Mouse (Mus musculus) cerebellum, adult 2 months (tissue): ENCODE data around the gene Prn. TPM values are rescaled to one million over a fixed set of nuclear protein-coding genes. Genes with fewer than 3 reads are reported as not detected.

ENCODE experiments used
- DNase-seq, 2 experiments: peaks; one replicate each; pipeline ENCODE4 v3.0.0; 2021
- H3K27ac ChIP-seq: fragments of 200-500 bp; 2 replicates; pipeline ENCODE4 v1.5.1; 2012; ENCODE audit warnings: low read length, control low read depth, inconsistent platforms; ENCODE audit not compliant: insufficient read depth
- H3K27me3 ChIP-seq: fragments of 200-500 bp; 2 replicates; pipeline ENCODE4 v1.6.1; 2012; ENCODE audit warnings: inconsistent platforms, mild to moderate bottlenecking, low read length, moderate library complexity; ENCODE audit not compliant: control insufficient read depth, insufficient read depth
- H3K4me1 ChIP-seq: fragments of 200-500 bp; 2 replicates; pipeline ENCODE4 v1.6.1; 2011; ENCODE audit warnings: low read length; ENCODE audit not compliant: control insufficient read depth, insufficient read depth
- H3K4me3 ChIP-seq: fragments of 200-500 bp; replicated peaks from 2 replicates; pipeline ENCODE3; 2011; ENCODE audit warnings: mild to moderate bottlenecking, low read depth, low read length, control low read depth; ENCODE audit not compliant: insufficient read depth
- CTCF ChIP-seq: fragments of 200-500 bp; IDR thresholded peaks from 2 replicates; pipeline ENCODE4 v1.5.1; 2011; ENCODE audit warnings: low read depth, mild to moderate bottlenecking, control low read depth, low read length, moderate library complexity, borderline replicate concordance; ENCODE audit not compliant: insufficient read depth
- POLR2A ChIP-seq: fragments of 200-500 bp; IDR thresholded peaks from 2 replicates; pipeline ENCODE4 v1.6.1; 2011; ENCODE audit warnings: low read length, control low read depth, borderline replicate concordance; ENCODE audit not compliant: insufficient read depth
- WGBS: fragments of 180-500 bp; shearing (Covaris S2); methylation state at CpG from one replicate; pipeline ENCODE4 v1.1.7; 2018; 5-methylcytosine and 5-hydroxymethylcytosine counted together
- polyA plus RNA-seq: library from polyadenylated mRNA; depleted of rRNA; stranded (reverse); fragments of >200 nt; gene quantifications from 2 replicates; pipeline ENCODE4 v1.2.3, GENCODE M21; 2012

Gene Prn
- polyA plus RNA-seq, 1 experiment: not detected

DNA sequence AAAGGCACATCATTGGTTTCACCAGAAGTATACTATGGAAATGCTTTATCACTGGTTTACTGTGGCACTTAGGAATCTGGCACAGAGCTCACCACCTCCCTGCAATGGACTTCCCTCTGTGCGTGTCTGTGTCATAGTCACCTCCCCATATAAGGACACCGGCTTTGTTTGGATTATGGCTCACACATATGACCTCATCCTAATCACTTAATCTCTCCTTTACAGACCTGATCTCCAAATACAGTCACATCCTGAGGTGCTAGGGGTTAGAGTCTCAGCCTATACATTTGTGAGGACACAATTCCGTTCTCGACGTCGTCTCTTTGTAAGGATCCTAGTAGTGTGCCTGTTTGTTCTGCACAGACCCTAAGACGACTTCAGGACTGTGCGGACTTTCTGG lies 35.5 kb downstream of the Prn start:
- Histone ChIP-seq H3K27ac (no peak overlapping the region), H3K4me3 (no peak overlapping the region), H3K4me1 (no peaks in the 10 kb centered on the region), H3K27me3 (no peaks in the 10 kb centered on the region)
- DNase-seq: peak in 1 of 2 experiments; percentile 0
- WGBS: 75% methylated on average over 8 of the region's 8 CpGs
- no peak for TF ChIP-seq POLR2A
- no peak for TF ChIP-seq CTCF

DNA sequence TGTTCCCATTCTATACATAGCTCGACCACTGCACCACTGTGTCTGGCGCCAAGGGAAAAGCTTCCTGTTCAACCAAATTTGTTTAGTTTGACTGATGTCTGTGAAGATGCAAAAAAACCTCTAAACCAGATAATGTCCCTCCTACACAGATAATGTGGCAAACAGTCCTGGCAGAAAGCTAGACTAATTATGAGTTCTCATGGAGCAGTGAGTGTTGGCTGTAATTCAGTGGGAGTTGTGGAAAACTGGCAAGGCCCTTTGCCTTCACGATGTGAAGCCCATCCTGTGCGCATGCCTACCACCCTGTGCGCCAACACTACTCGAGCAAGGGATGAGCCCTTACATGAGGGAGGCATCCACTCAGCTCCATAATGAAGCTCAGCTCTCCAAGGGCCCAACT lies 36.0 kb downstream of the Prn start:
- DNase-seq: peak in 1 of 2 experiments; percentile 0
- no peak for TF ChIP-seq CTCF
- TF ChIP-seq POLR2A: no peak
- no peak overlapping the region for H3K27ac ChIP-seq
- WGBS: 30% methylated on average over 6 of the region's 6 CpGs
- H3K4me1 ChIP-seq: no peaks in the 10 kb centered on the region
- no peak overlapping the region for H3K4me3 ChIP-seq
- no peaks in the 10 kb centered on the region for H3K27me3 ChIP-seq

DNA sequence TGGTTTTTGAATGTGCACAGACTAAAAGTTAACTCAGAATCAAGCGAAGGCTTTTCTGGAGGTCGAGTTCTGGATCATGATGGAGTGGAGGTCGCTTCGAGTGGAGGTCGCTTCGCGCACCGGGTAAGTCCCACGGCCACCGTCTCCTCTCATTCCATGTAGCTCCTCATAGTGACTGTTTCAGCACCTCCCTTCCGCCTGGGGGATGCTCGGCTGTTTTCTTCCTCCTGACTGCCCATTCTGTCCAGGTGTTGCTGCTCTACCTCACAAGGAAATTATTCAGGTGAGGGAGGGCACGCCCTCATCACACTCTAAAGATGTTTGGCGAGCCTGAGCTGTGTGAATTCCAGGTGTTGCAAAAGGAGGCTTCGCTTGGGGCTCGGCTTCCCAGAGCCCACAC lies 36.6 kb downstream of the Prn start:
- DNase-seq: peak in 1 of 2 experiments; percentile 0
- Histone ChIP-seq H3K27ac (no peak overlapping the region), H3K27me3 (no peaks in the 10 kb centered on the region), H3K4me3 (no peak overlapping the region), H3K4me1 (no peaks in the 10 kb centered on the region)
- TF ChIP-seq POLR2A (no peak), CTCF (no peak)
- WGBS: 95% methylated on average over 16 of the region's 16 CpGs

DNA sequence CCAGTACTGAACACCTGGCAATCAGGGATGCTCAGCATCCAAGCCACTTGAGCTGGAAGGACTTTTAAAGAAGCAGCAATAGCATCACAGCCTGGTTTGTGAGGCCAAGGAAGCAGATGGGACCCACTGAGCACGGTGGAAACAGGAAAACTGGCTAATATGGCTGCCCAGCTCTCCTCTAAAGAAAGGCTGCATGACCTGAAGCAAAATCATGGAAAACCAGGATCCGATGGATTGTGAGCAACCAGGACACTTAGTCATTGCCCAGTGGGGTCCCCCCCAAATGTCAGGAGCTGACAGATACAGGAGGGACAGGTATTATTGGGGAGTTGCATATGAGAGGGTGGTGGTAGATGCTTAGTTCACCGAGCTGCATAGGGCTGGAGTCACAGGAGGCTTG lies 38.4 kb downstream of the Prn start:
- Histone ChIP-seq H3K27ac (no peak overlapping the region), H3K27me3 (no peaks in the 10 kb centered on the region), H3K4me3 (no peak overlapping the region), H3K4me1 (0 out of 2 replicates have a peak, but pooled peaks cover 6% of the 10 kb centered on the region)
- no peak for TF ChIP-seq CTCF
- no peak for TF ChIP-seq POLR2A
- 52% methylated on average over 3 of the region's 3 CpGs for WGBS
- DNase-seq: no peak

DNA sequence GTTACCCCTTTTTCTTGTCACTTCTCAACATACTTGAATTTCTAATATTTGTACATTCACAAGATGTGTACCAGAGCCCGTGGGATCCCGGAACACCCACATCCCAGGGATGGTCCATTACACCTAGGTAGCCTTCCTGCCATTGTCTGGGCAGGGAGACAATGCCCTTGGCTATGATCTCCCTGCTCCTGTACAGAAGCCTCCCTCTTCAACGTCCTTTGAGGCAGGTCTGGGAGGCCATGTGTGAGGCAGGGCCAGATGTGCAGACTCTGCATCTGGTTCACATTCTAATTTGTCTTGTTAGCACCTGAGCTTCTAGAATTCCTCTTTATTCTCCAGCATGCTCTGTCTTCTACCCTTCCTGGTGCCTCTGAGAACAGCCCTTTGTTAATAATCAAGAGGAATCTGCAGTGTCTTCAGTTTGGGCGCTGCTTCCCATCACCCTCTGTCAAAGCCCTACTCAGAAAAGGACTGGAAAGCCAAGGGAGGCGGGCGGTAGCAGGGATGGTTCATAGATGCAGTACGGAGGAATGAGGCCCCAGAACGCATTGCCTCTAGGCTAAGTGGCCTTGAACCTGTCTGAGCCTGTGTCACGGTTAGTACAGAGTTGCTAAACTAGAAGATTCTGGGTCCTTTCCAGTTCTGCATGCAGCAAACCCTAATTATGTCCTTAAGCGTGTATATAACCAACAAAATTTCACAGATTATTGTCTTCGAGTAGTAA lies 39.3 kb downstream of the Prn start:
- H3K27me3 ChIP-seq: no peaks in the 10 kb centered on the region
- WGBS: 76% methylated on average over 11 of the region's 11 CpGs
- no peak overlapping the region for H3K4me3 ChIP-seq
- TF ChIP-seq CTCF (no peak), POLR2A (no peak)
- no peak overlapping the region for H3K27ac ChIP-seq
- DNase-seq: no peak
- 0 out of 2 replicates have a peak, but pooled peaks cover 8% of the 10 kb centered on the region for H3K4me1 ChIP-seq

DNA sequence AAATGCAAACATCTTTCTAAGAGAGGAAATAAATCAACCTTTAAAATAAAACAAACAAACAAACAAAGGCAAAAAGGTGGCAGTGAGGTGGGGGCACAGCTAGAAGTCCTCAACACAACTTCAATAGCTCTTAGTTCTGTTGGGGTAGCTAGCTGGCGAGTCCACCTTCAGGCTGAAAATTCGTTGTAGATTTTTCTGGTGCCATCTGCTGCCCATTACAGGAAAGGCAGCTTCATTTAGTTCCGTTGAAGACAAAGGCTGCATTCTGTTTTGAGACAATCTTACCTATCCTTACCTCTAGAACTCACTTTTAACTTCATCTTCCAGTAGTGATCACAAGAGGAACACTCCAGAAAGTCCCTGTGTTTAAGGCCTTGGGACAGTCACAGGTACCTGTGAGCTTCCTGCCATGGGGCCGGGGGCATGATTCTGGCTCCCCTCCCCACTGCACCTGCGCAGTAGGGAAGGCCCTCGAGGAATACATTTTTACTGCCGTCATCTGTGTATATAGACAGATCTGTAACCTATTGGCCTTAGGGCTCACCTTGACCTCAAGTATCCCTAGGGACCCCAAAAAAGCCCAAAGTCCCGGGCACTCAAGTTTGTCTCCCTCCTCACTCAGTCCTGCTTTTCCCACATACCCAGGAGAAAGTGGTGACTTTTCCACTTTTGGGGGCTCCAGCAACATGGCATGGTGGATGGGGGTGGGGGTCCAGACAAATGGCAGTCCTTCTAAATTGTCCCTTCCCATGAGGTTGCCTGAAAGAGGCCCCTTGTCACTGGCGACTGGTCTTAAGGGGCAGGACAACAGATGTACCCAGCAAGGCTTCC lies 40.2 kb downstream of the Prn start:
- H3K27ac ChIP-seq: no peak overlapping the region
- 45% methylated on average over 9 of the region's 9 CpGs for WGBS
- H3K27me3 ChIP-seq: no peaks in the 10 kb centered on the region
- H3K4me1 ChIP-seq: 0 out of 2 replicates have a peak, but pooled peaks cover 8% of the 10 kb centered on the region
- peak in 1 of 2 experiments; percentile 64 for DNase-seq
- no peak overlapping the region for H3K4me3 ChIP-seq
- TF ChIP-seq CTCF: peak; percentile 64; the same call in 1 of the 2 replicates
- TF ChIP-seq POLR2A: no peak

DNA sequence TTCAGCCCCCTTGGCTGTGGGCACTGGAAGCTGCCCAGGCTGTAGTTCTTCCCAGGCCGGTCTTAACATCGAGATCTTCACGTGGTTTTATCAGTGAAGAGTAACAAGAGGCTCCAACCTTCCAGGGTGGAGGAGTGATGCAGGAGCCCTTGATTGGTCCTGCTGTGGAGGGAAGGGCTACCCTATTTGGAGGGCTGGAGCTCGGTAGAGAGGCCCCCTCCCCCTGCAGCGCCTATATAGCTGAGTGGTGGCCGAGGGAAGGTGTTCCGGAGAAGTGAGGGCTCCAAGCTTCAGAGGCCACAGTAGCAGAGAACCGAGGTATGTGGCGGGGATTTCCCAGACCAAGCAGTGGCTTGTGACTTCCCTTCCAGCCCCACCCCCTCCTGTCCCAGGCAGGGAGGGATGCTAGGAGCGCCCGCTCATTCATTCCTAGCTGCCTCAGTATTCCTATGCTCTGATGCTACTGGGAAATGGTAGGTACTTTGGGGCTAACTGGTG lies 40.9 kb downstream of the Prn start, which contains the start of gene Prnd:
Gene Prnd, plus strand, starts transcription at position 264 of the 498 bp plus-strand sequence.
- no peak for DNase-seq
- Histone ChIP-seq H3K27ac (no peak within 1 kb of the TSS), H3K27me3 (0 out of 2 replicates have a peak, but pooled peaks cover 2% of the 10 kb centered on the region), H3K4me1 (0 out of 2 replicates have a peak, but pooled peaks cover 8% of the 10 kb centered on the region), H3K4me3 (no peak within 1 kb of the TSS)
- TF ChIP-seq CTCF: no peak
- no peak for TF ChIP-seq POLR2A
- 55% methylated on average over 11 of the region's 11 CpGs for WGBS
